Mouse (Mus musculus) myocyte (in vitro differentiated cells): ENCODE measurements at regions not wholly inside any gene's neighbourhood (a gene's known extent, or its start where the extent isn't known, plus 50 kb on each side); places are given as distances from the start of the nearest gene placed in this dataset.

ENCODE experiments used
- H3K27me3 ChIP-seq: one replicate; pipeline ENCODE4 v1.6.1; 2011; ENCODE audit not compliant: control insufficient read depth, insufficient read depth, insufficient read length
- H3K36me3 ChIP-seq: one replicate; pipeline ENCODE4 v1.6.1; 2011; ENCODE audit not compliant: control insufficient read depth, insufficient read depth
- H3K4me2 ChIP-seq: one replicate; pipeline ENCODE4 v1.6.1; 2011; ENCODE audit warnings: low read depth, control low read depth
- H3K4me3 ChIP-seq: one replicate; pipeline ENCODE4 v1.5.1; 2011; ENCODE audit warnings: mild to moderate bottlenecking, control low read depth, moderate library complexity
- H3K79me2 ChIP-seq: one replicate; pipeline ENCODE4 v1.6.1; 2011; ENCODE audit not compliant: control insufficient read depth, insufficient read depth
- H3ac ChIP-seq: one replicate; pipeline ENCODE4 v1.6.1; 2011; ENCODE audit not compliant: control insufficient read depth, insufficient read length
- CEBPB ChIP-seq: IDR thresholded peaks from 2 replicates; pipeline ENCODE4 v1.6.1; 2011; ENCODE audit warnings: mild to moderate bottlenecking, moderate library complexity; ENCODE audit not compliant: poor library complexity, insufficient read depth, severe bottlenecking
- E2F4 ChIP-seq: IDR thresholded peaks from one replicate; pipeline ENCODE4 v1.6.1; 2011; ENCODE audit warnings: mild to moderate bottlenecking, control low read depth, moderate library complexity; ENCODE audit not compliant: insufficient read depth
- MAX ChIP-seq: IDR thresholded peaks from one replicate; pipeline ENCODE4 v1.6.1; 2011; ENCODE audit warnings: low read depth, mild to moderate bottlenecking, control low read depth
- MYOD1 ChIP-seq, 3 experiments: IDR thresholded peaks; one replicate each; pipeline ENCODE4 v1.6.1; 2011; ENCODE audit warnings: control low read depth in 2 of 3, low read depth in 2 of 3, mild to moderate bottlenecking in 2 of 3, moderate library complexity in 1 of 3; ENCODE audit not compliant: insufficient read length in 2 of 3, control insufficient read depth in 1 of 3
- MYOG ChIP-seq, 3 experiments: IDR thresholded peaks; one replicate each; pipeline ENCODE4 v1.6.1; 2011; ENCODE audit warnings: control low read depth in 2 of 3, low read depth in 2 of 3, mild to moderate bottlenecking in 2 of 3; ENCODE audit not compliant: insufficient read length in 2 of 3, control insufficient read depth in 1 of 3, insufficient read depth in 1 of 3
- POLR2A ChIP-seq: IDR thresholded peaks from one replicate; pipeline ENCODE4 v1.6.1; 2011; ENCODE audit warnings: low read depth, mild to moderate bottlenecking, control low read depth, moderate library complexity; ENCODE audit not compliant: insufficient read length
- POLR2AphosphoS2 ChIP-seq: IDR thresholded peaks from one replicate; pipeline ENCODE4 v1.6.1; 2011; ENCODE audit warnings: low read depth, control low read depth; ENCODE audit not compliant: insufficient read length
- REST ChIP-seq: IDR thresholded peaks from one replicate; pipeline ENCODE4 v1.6.1; 2011; ENCODE audit warnings: mild to moderate bottlenecking, control low read depth, moderate library complexity; ENCODE audit not compliant: insufficient read depth, insufficient read length
- SRF ChIP-seq: IDR thresholded peaks from one replicate; pipeline ENCODE4 v1.6.1; 2011; ENCODE audit warnings: low read depth; ENCODE audit not compliant: control insufficient read depth, insufficient read length
- TCF12 ChIP-seq: IDR thresholded peaks from one replicate; pipeline ENCODE4 v1.6.1; 2011; ENCODE audit warnings: mild to moderate bottlenecking, control low read depth; ENCODE audit not compliant: poor library complexity, insufficient read depth, severe bottlenecking
- TCF3 ChIP-seq: IDR thresholded peaks from one replicate; pipeline ENCODE4 v1.6.1; 2011; ENCODE audit warnings: low read depth, control low read depth; ENCODE audit not compliant: insufficient read length
- USF1 ChIP-seq: IDR thresholded peaks from one replicate; pipeline ENCODE4 v1.6.1; 2011; ENCODE audit warnings: low read depth, mild to moderate bottlenecking, control low read depth, moderate library complexity

- Histone ChIP-seq H3ac (no peak overlapping the region), H3K79me2 (no peaks in the 10 kb centered on the region)
- TF ChIP-seq POLR2A = no peak
- TF ChIP-seq POLR2AphosphoS2 = no peak
- TF ChIP-seq TCF12 = no peak
- no peak for TF ChIP-seq TCF3
- TF ChIP-seq MAX = no peak
- TF ChIP-seq REST = no peak
- no peak for TF ChIP-seq SRF
- TF ChIP-seq USF1 = no peak
- no peak for TF ChIP-seq MYOD1 (IDR thresholded peaks at IDR 0.05; ENCODE audit: control insufficient read depth in 1 of 3, insufficient read length in 2 of 3, low read depth in 2 of 3)
- no peak for TF ChIP-seq MYOG (IDR thresholded peaks at IDR 0.05; ENCODE audit: control insufficient read depth in 1 of 3, insufficient read depth in 1 of 3, insufficient read length in 2 of 3, low read depth in 2 of 3)
- no peak for TF ChIP-seq CEBPB
- TF ChIP-seq E2F4 = no peak
Measured at GRCm38 (mm10) chr7:117153826-117154550, 226.8 kb upstream of the Xylt1 start.

DNA sequence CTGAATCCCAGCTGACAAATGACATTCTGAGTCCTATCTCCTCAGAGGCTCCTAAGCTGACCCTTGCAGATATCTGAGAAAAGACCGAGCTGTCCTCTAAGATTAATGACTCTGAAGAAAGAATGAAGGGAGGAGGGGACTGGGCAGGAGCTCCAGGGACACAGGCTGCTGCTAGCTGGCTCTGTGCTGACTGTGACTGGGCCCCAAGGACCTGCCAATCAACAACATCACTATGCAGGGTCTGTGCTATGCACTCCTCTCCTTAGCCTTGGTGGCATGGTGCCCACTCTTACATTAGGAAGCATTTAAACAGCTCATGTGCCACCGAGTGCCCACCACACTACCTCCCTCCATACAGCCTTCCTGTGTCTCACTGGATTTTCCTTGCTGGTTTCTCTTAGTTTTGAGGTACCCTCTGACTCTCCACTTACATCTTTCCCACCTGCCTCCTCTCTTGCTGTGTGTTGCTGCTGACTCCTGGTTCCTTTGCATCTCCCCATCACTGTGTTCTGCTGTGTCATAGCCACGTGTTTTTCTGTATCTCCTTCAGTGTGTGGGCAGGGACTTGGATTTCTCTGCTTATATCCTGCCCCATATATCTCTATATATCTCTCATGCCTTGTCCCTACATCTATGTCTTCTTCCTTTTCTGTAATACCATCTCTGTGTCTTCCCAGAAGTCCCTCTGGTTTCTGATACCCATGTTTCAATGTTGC, 219.4 kb upstream of the Xylt1 start:
- Histone ChIP-seq H3K36me3 (no peaks in the 10 kb centered on the region), H3ac (no peak overlapping the region), H3K79me2 (no peaks in the 10 kb centered on the region), H3K4me3 (no peak overlapping the region), H3K4me2 (no peak overlapping the region), H3K27me3 (no peaks in the 10 kb centered on the region)
- TF ChIP-seq TCF3 (no peak), MYOD1 (IDR thresholded peaks at IDR 0.05; ENCODE audit: control insufficient read depth in 1 of 3, insufficient read length in 2 of 3, low read depth in 2 of 3) (no peak), POLR2AphosphoS2 (no peak), MAX (no peak), USF1 (no peak), SRF (no peak), E2F4 (no peak), CEBPB (no peak), MYOG (IDR thresholded peaks at IDR 0.05; ENCODE audit: control insufficient read depth in 1 of 3, insufficient read depth in 1 of 3, insufficient read length in 2 of 3, low read depth in 2 of 3) (no peak), REST (no peak), TCF12 (no peak), POLR2A (no peak)

More at GRCm38 (mm10) chr7:117153826-117154550, 226.8 kb upstream of the Xylt1 start:
- no peaks in the 10 kb centered on the region for H3K27me3 ChIP-seq
- H3K4me3 ChIP-seq = no peak overlapping the region
- no peak overlapping the region for H3K4me2 ChIP-seq
- no peaks in the 10 kb centered on the region for H3K36me3 ChIP-seq

- no peak overlapping the region for H3K4me2 ChIP-seq
- H3K79me2 ChIP-seq = no peaks in the 10 kb centered on the region
- no peak for TF ChIP-seq E2F4
- TF ChIP-seq POLR2A = no peak
- TF ChIP-seq MAX = no peak
- TF ChIP-seq SRF = no peak
- TF ChIP-seq MYOG (IDR thresholded peaks at IDR 0.05; ENCODE audit: control insufficient read depth in 1 of 3, insufficient read depth in 1 of 3, insufficient read length in 2 of 3, low read depth in 2 of 3) = no peak
- no peak for TF ChIP-seq MYOD1 (IDR thresholded peaks at IDR 0.05; ENCODE audit: control insufficient read depth in 1 of 3, insufficient read length in 2 of 3, low read depth in 2 of 3)
- TF ChIP-seq TCF12 = no peak
- no peak for TF ChIP-seq REST
- no peak for TF ChIP-seq TCF3
- no peak for TF ChIP-seq POLR2AphosphoS2
- TF ChIP-seq USF1 = no peak
- no peak for TF ChIP-seq CEBPB
- H3K4me3 ChIP-seq = no peak overlapping the region
- H3K36me3 ChIP-seq = no peaks in the 10 kb centered on the region
- H3ac ChIP-seq = no peak overlapping the region
- no peaks in the 10 kb centered on the region for H3K27me3 ChIP-seq
Measured at GRCm38 (mm10) chr7:117174811-117175422, 205.9 kb upstream of the Xylt1 start.

- no peak overlapping the region for H3K4me2 ChIP-seq
- no peaks in the 10 kb centered on the region for H3K27me3 ChIP-seq
- no peaks in the 10 kb centered on the region for H3K79me2 ChIP-seq
- no peak overlapping the region for H3ac ChIP-seq
- H3K4me3 ChIP-seq = no peak overlapping the region
- H3K36me3 ChIP-seq = no peaks in the 10 kb centered on the region
- no peak for TF ChIP-seq MYOD1 (IDR thresholded peaks at IDR 0.05; ENCODE audit: control insufficient read depth in 1 of 3, insufficient read length in 2 of 3, low read depth in 2 of 3)
- TF ChIP-seq E2F4 = no peak
Measured at GRCm38 (mm10) chr7:117184011-117184410, 196.8 kb upstream of the Xylt1 start.
